Mouse (Mus musculus) hindbrain, postnatal 0 days (tissue): ENCODE measurements at regions not wholly inside any gene's neighbourhood (a gene's known extent, or its start where the extent isn't known, plus 50 kb on each side); places are given as distances from the start of the nearest gene placed in this dataset.

ENCODE experiments used
- ATAC-seq: fragments of 200-750 bp; cut with Nextera tagmentation; 2 replicates; pipeline ENCODE4 v1.8.0; 2017; ENCODE audit warnings: mild to moderate bottlenecking, moderate TSS enrichment, moderate library complexity
- DNase-seq: peaks from one replicate; pipeline ENCODE4 v3.0.0-alpha.2; 2015; ENCODE audit warnings: low spot score
- H3K27ac ChIP-seq: fragments of 300-500 bp; sonication (generic); 2 replicates; pipeline ENCODE4 v1.5.1; 2014; ENCODE audit warnings: mild to moderate bottlenecking
- H3K27me3 ChIP-seq: fragments of 300-500 bp; sonication (generic); 2 replicates; pipeline ENCODE4 v1.6.1; 2014; ENCODE audit warnings: low read length, mixed read lengths; ENCODE audit not compliant: insufficient read depth
- H3K36me3 ChIP-seq: fragments of 300-500 bp; sonication (generic); 2 replicates; pipeline ENCODE4 v1.6.1; 2014; ENCODE audit warnings: low read length, mixed read lengths; ENCODE audit not compliant: insufficient read depth
- H3K4me1 ChIP-seq: fragments of 300-500 bp; sonication (generic); 2 replicates; pipeline ENCODE4 v1.6.1; 2014; ENCODE audit warnings: antibody characterized with exemption, low read length, mixed read lengths; ENCODE audit not compliant: insufficient read depth
- H3K4me2 ChIP-seq: fragments of 300-500 bp; sonication (generic); 2 replicates; pipeline ENCODE4 v1.6.1; 2014; ENCODE audit warnings: low read depth, mild to moderate bottlenecking, low read length, moderate library complexity, mixed read lengths
- H3K4me3 ChIP-seq: fragments of 300-500 bp; sonication (generic); 2 replicates; pipeline ENCODE4 v1.5.1; 2014; ENCODE audit warnings: low read length
- H3K9ac ChIP-seq: fragments of 300-500 bp; sonication (generic); replicated peaks from 2 replicates; pipeline ENCODE4 v1.6.1; 2014; ENCODE audit warnings: mild to moderate bottlenecking, low read length, moderate library complexity, mixed read lengths
- H3K9me3 ChIP-seq: fragments of 300-500 bp; sonication (generic); 2 replicates; pipeline ENCODE4 v1.6.1; 2016; ENCODE audit warnings: low read length, mixed read lengths
- CTCF ChIP-seq: IDR thresholded peaks from 2 replicates; pipeline ENCODE4 v1.5.1; 2016; ENCODE audit warnings: antibody characterized with exemption, control low read depth, low read depth
- WGBS: fragments of 180-500 bp; shearing (Covaris S2); extraction: QIAGEN DNeasy Blood & Tissue Kit; methylation state at CpG from one replicate; pipeline ENCODE4 v1.1.7; 2014; 5-methylcytosine and 5-hydroxymethylcytosine counted together

DNA sequence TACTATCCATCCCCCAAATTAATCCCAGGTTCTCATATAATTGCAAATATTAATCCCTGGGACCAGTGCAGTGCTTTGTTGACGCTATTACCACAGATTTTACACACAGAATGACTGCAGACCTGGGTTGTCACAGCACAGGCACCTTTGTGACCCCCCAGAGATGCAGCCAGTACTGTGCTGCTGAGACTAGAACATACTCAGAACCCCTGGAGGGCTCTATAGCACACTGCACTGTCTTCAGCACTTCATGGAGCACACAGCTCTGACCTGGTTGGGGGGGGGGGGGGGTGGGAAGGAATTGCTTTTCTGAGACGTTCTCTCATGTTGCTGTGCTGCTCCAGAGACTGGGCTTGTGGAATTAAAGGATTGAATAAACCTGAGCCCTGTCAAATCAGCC lies 154.9 kb upstream of the Gm34302 start:
- H3K4me3 ChIP-seq, result no peak overlapping the region
- no peak for DNase-seq
- no peaks in the 10 kb centered on the region for H3K36me3 ChIP-seq
- H3K9ac ChIP-seq, result no peak overlapping the region
- no peak overlapping the region for H3K4me2 ChIP-seq
- 43% methylated on average over 2 of the region's 2 CpGs for WGBS
- TF ChIP-seq CTCF, result no peak
- no peaks in the 10 kb centered on the region for H3K9me3 ChIP-seq
- H3K27me3 ChIP-seq, result no peaks in the 10 kb centered on the region
- no peak for ATAC-seq
- no peaks in the 10 kb centered on the region for H3K4me1 ChIP-seq
- no peak overlapping the region for H3K27ac ChIP-seq

DNA sequence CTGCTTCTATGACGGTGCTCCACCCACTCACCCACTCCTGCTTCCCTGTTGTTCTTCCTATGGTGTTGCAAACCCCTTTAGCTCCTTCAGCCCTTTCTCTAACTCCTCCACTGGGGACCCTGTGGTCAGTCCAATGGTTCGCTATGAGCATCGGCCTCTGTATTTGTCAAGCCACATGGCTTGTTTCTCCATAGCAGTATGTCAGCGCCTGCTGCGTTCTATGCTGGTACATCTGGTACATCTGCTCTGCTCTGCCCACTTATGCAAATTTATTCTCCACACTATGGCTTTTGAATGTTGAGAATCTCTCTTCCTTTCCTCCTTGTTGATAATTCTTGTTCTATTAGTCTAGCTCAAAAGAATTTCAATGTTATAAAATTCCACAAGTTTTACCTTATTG lies 154.2 kb upstream of the Gm34302 start:
- Histone ChIP-seq H3K9ac (no peak overlapping the region), H3K27ac (no peak overlapping the region), H3K36me3 (no peaks in the 10 kb centered on the region), H3K4me3 (no peak overlapping the region), H3K4me2 (no peak overlapping the region), H3K4me1 (no peaks in the 10 kb centered on the region), H3K9me3 (no peaks in the 10 kb centered on the region), H3K27me3 (no peaks in the 10 kb centered on the region)
- DNase-seq (no peak), ATAC-seq (no peak)
- TF ChIP-seq CTCF, result no peak
- 58% methylated on average over 5 of the region's 5 CpGs for WGBS

DNA sequence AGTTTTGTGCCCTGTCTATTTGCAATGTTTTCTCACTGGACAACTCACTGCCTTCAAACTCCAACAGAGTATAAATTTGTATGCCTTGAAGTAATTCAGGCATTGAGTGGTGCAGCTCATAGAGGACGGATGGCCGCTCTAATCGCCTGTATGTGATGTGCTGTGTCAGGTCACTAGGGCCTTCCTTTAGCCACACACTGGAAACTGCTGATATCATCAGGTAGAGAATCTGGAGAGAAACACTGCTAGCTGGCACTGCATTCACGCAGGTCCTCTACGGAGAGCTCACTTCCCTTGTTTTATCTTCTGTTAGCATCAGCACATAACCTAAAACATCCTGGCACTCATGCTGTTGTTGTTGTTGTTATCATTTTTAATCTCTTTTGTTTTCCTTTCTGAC lies 144.0 kb upstream of the Gm34302 start:
- Histone ChIP-seq H3K27me3 (no peaks in the 10 kb centered on the region), H3K4me3 (no peak overlapping the region), H3K9ac (no peak overlapping the region), H3K27ac (no peak overlapping the region), H3K36me3 (no peaks in the 10 kb centered on the region), H3K9me3 (no peaks in the 10 kb centered on the region), H3K4me2 (no peak overlapping the region), H3K4me1 (no peaks in the 10 kb centered on the region)
- ATAC-seq, result peak; percentile 40; the same call in 1 of the 2 replicates
- no peak for DNase-seq
- TF ChIP-seq CTCF, result no peak
- 74% methylated on average over 5 of the region's 5 CpGs for WGBS

DNA sequence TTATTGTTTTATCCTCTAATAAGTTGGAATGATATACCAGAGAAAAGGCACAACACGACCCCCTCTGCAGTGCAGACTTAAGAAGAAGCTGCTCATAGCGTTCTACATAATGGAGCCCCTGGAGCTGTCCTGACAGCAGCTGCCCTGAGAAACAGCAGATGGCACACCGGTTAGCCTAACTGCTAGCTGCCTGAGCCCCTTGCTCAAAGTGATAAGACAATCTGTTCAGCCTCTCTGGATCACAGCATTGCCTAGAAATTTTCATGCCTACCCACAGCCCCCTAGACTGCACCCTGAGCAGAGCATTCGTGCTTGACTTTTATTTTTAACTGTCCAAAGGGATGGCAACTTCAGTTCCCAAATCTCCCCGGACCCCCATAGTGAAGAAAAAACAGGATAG lies 132.4 kb upstream of the Gm34302 start:
- peak; percentile 66 for DNase-seq
- H3K9me3 ChIP-seq, result no peaks in the 10 kb centered on the region
- ATAC-seq, result peak; percentile 82
- no peak overlapping the region for H3K27ac ChIP-seq
- H3K9ac ChIP-seq, result no peak overlapping the region
- WGBS, result 20% methylated on average over 5 of the region's 5 CpGs
- H3K4me2 ChIP-seq, result no peak overlapping the region
- no peaks in the 10 kb centered on the region for H3K27me3 ChIP-seq
- H3K36me3 ChIP-seq, result no peaks in the 10 kb centered on the region
- 0 out of 2 replicates have a peak, but pooled peaks have one; percentile 12 for TF ChIP-seq CTCF
- H3K4me3 ChIP-seq, result no peak overlapping the region
- peaks cover 6% of the 10 kb centered on the region; the same call in 1 of the 2 replicates for H3K4me1 ChIP-seq

DNA sequence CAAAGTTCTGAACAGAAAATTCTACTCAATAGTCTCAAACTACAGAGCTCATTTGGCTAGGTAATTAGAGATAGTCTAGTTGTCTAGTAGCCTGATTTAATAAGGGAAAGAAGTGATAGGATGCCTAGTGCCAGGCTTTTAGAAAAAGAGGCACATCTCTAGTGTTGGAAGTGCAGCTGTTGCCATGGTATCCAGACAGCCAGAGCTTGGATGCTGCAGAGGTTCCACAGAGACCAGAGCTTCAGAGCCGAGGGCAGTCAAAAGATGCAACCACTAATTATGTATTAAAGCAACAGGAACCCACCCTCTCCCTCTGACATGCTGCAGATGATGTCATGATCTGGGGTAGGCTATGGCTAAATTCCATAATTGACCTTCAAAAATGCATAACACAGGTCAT lies 130.0 kb upstream of the Gm34302 start:
- ATAC-seq (peak; percentile 86), DNase-seq (peak; percentile 69)
- H3K9ac ChIP-seq, result no peak overlapping the region
- H3K27ac ChIP-seq, result no peak overlapping the region
- no peaks in the 10 kb centered on the region for H3K36me3 ChIP-seq
- no peak for TF ChIP-seq CTCF
- H3K9me3 ChIP-seq, result no peaks in the 10 kb centered on the region
- no peaks in the 10 kb centered on the region for H3K27me3 ChIP-seq
- WGBS, result 15% methylated on average over 1 of the region's 1 CpGs
- H3K4me3 ChIP-seq, result no peak overlapping the region
- no peak overlapping the region for H3K4me2 ChIP-seq
- H3K4me1 ChIP-seq, result peaks cover 6% of the 10 kb centered on the region; the same call in 1 of the 2 replicates

DNA sequence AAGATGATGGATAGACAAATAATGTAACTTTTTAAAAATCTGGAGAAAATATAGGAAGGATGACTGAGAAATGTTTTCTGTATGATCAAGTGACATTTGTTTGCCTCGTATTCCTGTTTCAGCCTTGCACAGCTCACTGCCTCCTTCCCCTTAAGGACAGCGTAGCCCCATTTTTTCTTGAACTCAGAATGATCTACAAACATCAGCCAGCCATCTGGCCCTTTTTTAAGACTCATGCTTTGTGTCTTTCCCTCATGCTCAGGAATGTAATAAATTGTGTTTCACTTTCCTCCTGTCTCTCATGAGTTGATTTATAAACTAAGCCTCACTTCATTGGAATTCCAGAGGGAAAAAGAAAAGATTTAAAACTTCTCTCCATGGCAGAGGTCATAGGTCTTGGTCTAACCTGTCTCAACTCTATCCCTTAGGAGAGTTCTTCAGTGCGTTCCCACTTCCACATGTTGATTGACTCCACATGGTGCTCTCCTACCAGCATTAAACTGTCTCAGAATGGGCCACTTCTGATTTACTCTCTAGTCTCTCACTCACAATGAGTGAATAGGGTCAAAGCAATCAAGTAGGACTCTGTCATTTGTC lies 129.2 kb upstream of the Gm34302 start:
- no peak overlapping the region for H3K27ac ChIP-seq
- H3K9ac ChIP-seq, result no peak overlapping the region
- DNase-seq, result no peak
- no peak for TF ChIP-seq CTCF
- no peaks in the 10 kb centered on the region for H3K36me3 ChIP-seq
- H3K4me1 ChIP-seq, result peaks cover 6% of the 10 kb centered on the region; the same call in 1 of the 2 replicates
- H3K4me2 ChIP-seq, result no peak overlapping the region
- H3K27me3 ChIP-seq, result no peaks in the 10 kb centered on the region
- H3K4me3 ChIP-seq, result no peak overlapping the region
- H3K9me3 ChIP-seq, result no peaks in the 10 kb centered on the region
- ATAC-seq, result no peak
- WGBS, result 72% methylated on average over 3 of the region's 3 CpGs

DNA sequence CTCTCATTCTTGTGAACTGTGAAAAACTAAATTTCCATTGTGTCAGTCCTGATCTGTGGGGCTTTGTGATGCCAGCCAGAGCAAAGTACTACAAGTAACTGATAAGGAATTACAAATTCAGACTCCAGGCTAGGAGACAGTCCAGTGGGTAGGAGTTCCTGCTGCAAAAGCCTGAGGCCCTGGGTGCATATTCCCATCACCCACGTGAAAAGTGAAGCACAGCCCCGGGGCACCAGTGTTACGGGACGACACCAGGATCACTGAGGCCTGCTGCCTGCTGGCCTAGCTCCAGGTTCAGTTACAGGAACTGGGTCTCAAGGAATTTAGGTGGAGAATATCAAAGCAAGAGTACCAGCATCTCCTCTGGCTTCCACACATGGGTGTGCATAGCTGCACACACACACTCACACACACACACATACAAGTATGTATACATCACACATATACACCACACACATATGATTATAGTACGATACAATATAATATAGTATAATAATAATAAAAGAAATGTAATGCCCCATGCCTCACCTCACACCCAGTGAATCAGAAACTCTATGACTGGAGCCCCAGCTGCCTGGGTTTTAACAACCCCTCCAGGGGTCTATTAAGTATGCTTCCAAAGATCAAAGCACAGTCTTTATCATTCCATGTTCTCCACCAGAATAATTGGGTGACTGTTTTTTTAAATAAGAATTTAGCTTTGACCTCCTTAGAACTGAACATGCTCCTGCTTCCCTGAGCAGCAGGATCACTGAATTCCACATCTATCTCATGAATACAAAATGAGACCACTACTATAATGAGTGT lies 126.6 kb upstream of the Gm34302 start:
- DNase-seq (no peak), ATAC-seq (peak; percentile 36; the same call in 1 of the 2 replicates)
- WGBS, result 22% methylated on average over 5 of the region's 5 CpGs
- no peak overlapping the region for H3K4me3 ChIP-seq
- H3K27me3 ChIP-seq, result no peaks in the 10 kb centered on the region
- no peaks in the 10 kb centered on the region for H3K9me3 ChIP-seq
- TF ChIP-seq CTCF, result no peak
- peaks cover 6% of the 10 kb centered on the region; the same call in 1 of the 2 replicates for H3K4me1 ChIP-seq
- no peak overlapping the region for H3K9ac ChIP-seq
- no peak overlapping the region for H3K27ac ChIP-seq
- no peaks in the 10 kb centered on the region for H3K36me3 ChIP-seq
- no peak overlapping the region for H3K4me2 ChIP-seq
